Mouse (Mus musculus): ENCODE results near the gene AC124108.1. TPM values are rescaled to one million over a fixed set of nuclear protein-coding genes. Genes with fewer than 3 reads are reported as not detected.

Gene AC124108.1
- not detected for polyA plus RNA-seq (2017; shearing (Covaris generic))

DNA sequence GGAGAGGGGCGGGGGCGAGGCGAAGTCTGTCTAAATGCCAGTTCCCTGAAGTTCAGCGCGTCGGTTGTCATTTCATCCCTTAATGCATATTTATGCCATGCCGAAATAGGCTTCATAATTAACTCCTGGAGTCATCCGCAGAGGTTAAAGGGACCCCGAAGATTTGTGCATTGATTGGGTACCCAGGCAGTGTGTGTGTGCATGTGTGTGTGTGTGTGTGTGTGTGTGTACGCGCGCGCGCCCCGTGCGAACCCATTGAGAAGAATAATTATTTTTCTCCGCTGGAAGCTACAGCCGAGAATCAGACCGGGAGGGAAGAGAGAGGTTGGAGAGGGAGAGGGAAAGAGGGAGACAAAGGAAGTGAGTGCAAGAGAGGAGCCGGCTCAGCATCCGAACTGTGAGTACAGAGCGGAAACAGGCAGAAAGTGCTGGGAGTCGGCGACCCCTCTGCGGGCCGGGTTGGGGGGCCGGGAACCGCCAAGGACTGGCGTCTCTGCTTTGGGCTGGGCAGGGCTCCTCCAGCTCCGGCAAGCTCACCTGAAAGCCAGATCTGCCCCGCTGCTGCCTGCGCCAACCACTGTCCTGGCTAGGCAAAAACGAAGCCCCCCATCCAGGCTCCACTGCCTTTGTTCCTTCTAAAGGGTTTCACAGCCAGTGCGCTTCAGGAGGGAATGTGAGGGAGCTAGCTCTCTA is at the start of gene AC124108.1, which contains the start of gene Lemd1:
Gene AC124108.1, plus strand, starts transcription at position 365 of the 693 bp plus-strand sequence.
Gene Lemd1, plus strand, starts transcription at position 339 of the 693 bp plus-strand sequence.

DNA sequence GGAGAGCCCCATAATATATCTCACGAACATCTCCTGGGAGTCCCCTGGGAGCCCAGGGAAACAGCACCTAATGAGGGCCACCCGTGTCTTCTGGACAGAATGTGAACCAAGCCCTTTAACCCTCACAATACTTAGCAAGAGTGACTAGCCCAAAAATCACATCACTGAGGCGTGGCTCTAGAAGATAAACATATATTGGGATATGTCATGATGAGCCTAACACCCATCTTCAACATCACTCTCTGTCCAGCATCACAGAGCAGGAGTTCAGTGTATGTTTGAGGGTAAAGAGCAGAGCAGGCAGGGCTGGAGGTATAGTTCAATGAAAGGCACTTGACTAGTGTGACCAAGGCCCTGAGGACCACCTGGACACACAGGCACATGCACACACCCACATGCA is 38.4 kb downstream of the AC124108.1 start, which contains the start of gene Gm10188:
Gene Gm10188, minus strand, starts transcription at position 101 of the 400 bp plus-strand sequence.

Other genes starting within 250 kb of the AC124108.1 start
- gene Slc45a3, start 228.5 kb upstream of the AC124108.1 start, polyA plus RNA-seq (2017; shearing (Covaris generic)): 0.15 TPM
- gene Elk4, start 183.8 kb upstream of the AC124108.1 start, polyA plus RNA-seq (2017; shearing (Covaris generic)): 129 TPM
- 71.5 TPM for gene Mfsd4a, start 123.4 kb upstream of the AC124108.1 start, polyA plus RNA-seq (2017; shearing (Covaris generic))
- gene Cdk18, start 51.8 kb upstream of the AC124108.1 start, polyA plus RNA-seq (2017; shearing (Covaris generic)): not detected
- gene Lemd1, start within 50 bp of the AC124108.1 start, polyA plus RNA-seq (2017; shearing (Covaris generic)): not detected
- not detected for gene Gm10188, start 38.3 kb downstream of the AC124108.1 start, polyA plus RNA-seq (2017; shearing (Covaris generic))
- not detected for gene Klhdc8a, start 107.2 kb downstream of the AC124108.1 start, polyA plus RNA-seq (2017; shearing (Covaris generic))
- 1.4 TPM for gene Nuak2, start 124.7 kb downstream of the AC124108.1 start, polyA plus RNA-seq (2017; shearing (Covaris generic))
- gene Tmcc2, start 199.8 kb downstream of the AC124108.1 start, polyA plus RNA-seq (2017; shearing (Covaris generic)): not detected
- 8.9 TPM for gene Dstyk, start 226.1 kb downstream of the AC124108.1 start, polyA plus RNA-seq (2017; shearing (Covaris generic))

All from effector memory CD4-positive, alpha-beta T cell, adult 5 months (primary cell).